ENCODE assay signal across 8 mouse cellular contexts in genomic region chr15:12823455-12824119, GRCm38 (mm10). TPM values are rescaled to one million over a fixed set of nuclear protein-coding genes. Genes with fewer than 3 reads are reported as not detected.
A peak's percentile ranks its signal among the peaks of the same experiment; 100 is the strongest.
DNase-seq lines count a peak whose midpoint lies in the region; ATAC-seq and TF ChIP-seq lines count a peak whose summit lies in the region.
"Had no signal": no experiment of that assay in that cellular context is flagged by ENCODE, and none has a peak within 500 bp of the region (broad histone marks: within the 10 kb centered on the region; RNA-seq: fewer than 3 reads in every experiment).

No protein-coding gene starts in this region.

- peak overlapping the region; percentile 86 for H3K9ac ChIP-seq in forebrain, embryonic 13.5 days
- H3K9ac ChIP-seq in liver, embryonic 15.5 days: peak overlapping the region; percentile 82

- H3K79me2 ChIP-seq in C2C12 (ENCODE audit: control insufficient read depth, insufficient read depth): peaks cover 49% of the 10 kb centered on the region

- no peak for TF ChIP-seq CTCF in C2C12 (IDR thresholded peaks at IDR 0.05; ENCODE audit: control insufficient read depth, insufficient read depth, insufficient read length)

- no peak for ATAC-seq in forebrain, embryonic 13.5 days
- ATAC-seq in liver, embryonic 15.5 days (ENCODE audit: insufficient read depth): no peak

- H3K4me2 ChIP-seq in forebrain, embryonic 13.5 days: peak overlapping the region; percentile 66
- H3K4me2 ChIP-seq in liver, embryonic 15.5 days: peak overlapping the region; percentile 84

- H3ac ChIP-seq in C2C12 (ENCODE audit: control insufficient read depth, insufficient read length, low read depth): peak overlapping the region; percentile 97

- DNase-seq in 416B (ENCODE audit: low read depth): peak; percentile 18
- DNase-seq in retina, embryonic 14.5 days (ENCODE audit: low spot score): no peak
- DNase-seq in thymus, postnatal 0 days (ENCODE audit: low spot score): no peak
- no peak for DNase-seq in right cerebral cortex, postnatal 14 days
- DNase-seq: right cerebral cortex, adult 18-20 months had no signal

- H3K9me3 ChIP-seq in forebrain, embryonic 13.5 days (replicated peaks): no peaks in the 10 kb centered on the region
- no peaks in the 10 kb centered on the region for H3K9me3 ChIP-seq in liver, embryonic 15.5 days (replicated peaks)

- WGBS in forebrain, embryonic 13.5 days: 92% methylated on average over 2 of the region's 2 CpGs
- WGBS in liver, embryonic 15.5 days (ENCODE audit: insufficient replicate concordance): 27% methylated on average over 2 of the region's 2 CpGs

- H3K27me3 ChIP-seq in C2C12 (ENCODE audit: control insufficient read depth, insufficient read depth, insufficient read length): no peaks in the 10 kb centered on the region
- H3K27me3 ChIP-seq in forebrain, embryonic 13.5 days: no peaks in the 10 kb centered on the region
- no peaks in the 10 kb centered on the region for H3K27me3 ChIP-seq in liver, embryonic 15.5 days

- peaks cover 25% of the 10 kb centered on the region for H3K79me3 ChIP-seq in C2C12 (ENCODE audit: low read depth)

- peak overlapping the region; percentile 98 for H3K4me3 ChIP-seq in C2C12 (ENCODE audit: insufficient read depth, poor library complexity, severe bottlenecking)
- peak overlapping the region; percentile 88 for H3K4me3 ChIP-seq in forebrain, embryonic 13.5 days
- peak overlapping the region; percentile 74 for H3K4me3 ChIP-seq in liver, embryonic 15.5 days (replicated peaks)

- H3K4me1 ChIP-seq in forebrain, embryonic 13.5 days: peaks cover 26% of the 10 kb centered on the region
- H3K4me1 ChIP-seq in liver, embryonic 15.5 days (replicated peaks): peaks cover 59% of the 10 kb centered on the region

- H3K27ac ChIP-seq in forebrain, embryonic 13.5 days: no peak overlapping the region
- peak overlapping the region; percentile 89 for H3K27ac ChIP-seq in liver, embryonic 15.5 days (replicated peaks)

- H3K36me3 ChIP-seq in C2C12 (ENCODE audit: control insufficient read depth, insufficient read depth): peaks cover 64% of the 10 kb centered on the region
- peaks cover 53% of the 10 kb centered on the region for H3K36me3 ChIP-seq in forebrain, embryonic 13.5 days (ENCODE audit: poor library complexity, severe bottlenecking)
- peaks cover 49% of the 10 kb centered on the region for H3K36me3 ChIP-seq in liver, embryonic 15.5 days (replicated peaks)

TF ChIP-seq in C2C12, 6 proteins besides CTCF, POLR2A, EP300 and RAD21:
- no peak for TF ChIP-seq MYOD1 (IDR thresholded peaks at IDR 0.05; ENCODE audit: control insufficient read depth, insufficient read length, low read depth)
- TF ChIP-seq MYOG (IDR thresholded peaks at IDR 0.05; ENCODE audit: control insufficient read depth, extremely low read depth, insufficient read length): no peak
- TF ChIP-seq FOSL1 (IDR thresholded peaks at IDR 0.05; ENCODE audit: insufficient read depth, low read length, poor library complexity, severe bottlenecking): no peak
- no peak for TF ChIP-seq CEBPB (IDR thresholded peaks at IDR 0.05; ENCODE audit: low read depth)
- TF ChIP-seq USF1 (IDR thresholded peaks at IDR 0.05; ENCODE audit: low read depth): no peak
- no peak for TF ChIP-seq MAX (IDR thresholded peaks at IDR 0.05)

RNA-seq across cellular contexts. Expression of gene 6030458C11Rik, which starts 0.9 kb away (rescaled TPM):
- 7.5 TPM for polyA plus RNA-seq in C2C12 (2012; fragmentation: generic; extraction: Trizol)
- polyA plus RNA-seq in forebrain, embryonic 13.5 days (2015; fragmentation: Nextera tagmentation; extraction: Ambion mirVana): 36.6 and 36.8 TPM in 2 replicates
- 23.9 and 25.4 TPM in 2 replicates for polyA plus RNA-seq in liver, embryonic 15.5 days (2015; fragmentation: Nextera tagmentation; extraction: Ambion mirVana)
- 25.3 and 29.6 TPM in 2 replicates for polyA plus RNA-seq in thymus, postnatal 0 days (2015; fragmentation: Nextera tagmentation; extraction: Ambion mirVana)

RNA-seq across cellular contexts. Expression of gene Drosha, which starts 1.0 kb away (rescaled TPM):
- polyA plus RNA-seq in C2C12 (2012; fragmentation: generic; extraction: Trizol): 42.0 TPM
- polyA plus RNA-seq in forebrain, embryonic 13.5 days (2015; fragmentation: Nextera tagmentation; extraction: Ambion mirVana): 50.9 and 55.3 TPM in 2 replicates
- 11.1 and 11.2 TPM in 2 replicates for polyA plus RNA-seq in liver, embryonic 15.5 days (2015; fragmentation: Nextera tagmentation; extraction: Ambion mirVana)
- polyA plus RNA-seq in thymus, postnatal 0 days (2015; fragmentation: Nextera tagmentation; extraction: Ambion mirVana): 15.4 and 18.8 TPM in 2 replicates
